Mouse (Mus musculus): Measurements from ENCODE around the gene 1700012B09Rik. TPM values are rescaled to one million over a fixed set of nuclear protein-coding genes. Genes with fewer than 3 reads are reported as not detected.

1700012B09Rik gene
- total and polyA plus RNA-seq, 2 experiments: not detected

- Histone ChIP-seq H3K4me3 (ENCODE audit: insufficient read depth, low read depth, low read length) (peak within 1 kb of the TSS; percentile 87), H3K36me3 (ENCODE audit: control insufficient read depth, insufficient read depth, low read length) (peaks cover 16% of the 10 kb centered on the region), H3K4me1 (ENCODE audit: control insufficient read depth, insufficient read depth, low read length) (peaks cover 2% of the 10 kb centered on the region; the same call in 1 of the 2 replicates), H3K27ac (replicated peaks; ENCODE audit: insufficient read depth, low read depth, low read length) (peak within 1 kb of the TSS; percentile 56), H3K27me3 (ENCODE audit: control insufficient read depth, insufficient read depth, low read length) (no peaks in the 10 kb centered on the region), H3K9ac (ENCODE audit: low read depth, low read length) (peak within 1 kb of the TSS; percentile 91), H3K79me2 (ENCODE audit: control insufficient read depth, insufficient read depth, low read length) (no peaks in the 10 kb centered on the region; the same call in 1 of the 2 replicates)
- TF ChIP-seq POLR2A (IDR thresholded peaks at IDR 0.05; ENCODE audit: extremely low read depth, insufficient read depth, low read length): 0 out of 2 replicates have a peak, but pooled peaks have one; percentile 39
- TF ChIP-seq CTCF (IDR thresholded peaks at IDR 0.05; ENCODE audit: low read depth, low read length): no peak
- DNase-seq (ENCODE audit: extremely low read depth, low read depth, low spot score): peak; percentile 91
- WGBS: under 1% methylated on average over 62 of the region's 62 CpGs
Measured at GRCm38 (mm10) chr9:14784039-14785002, 13.5 kb upstream of the 1700012B09Rik start, which contains the start of the genes Mre11a and Ankrd49. TSS of gene Mre11a (plus strand) at chr9:14784654. TSS of gene Ankrd49 (minus strand) at chr9:14784856.

DNA sequence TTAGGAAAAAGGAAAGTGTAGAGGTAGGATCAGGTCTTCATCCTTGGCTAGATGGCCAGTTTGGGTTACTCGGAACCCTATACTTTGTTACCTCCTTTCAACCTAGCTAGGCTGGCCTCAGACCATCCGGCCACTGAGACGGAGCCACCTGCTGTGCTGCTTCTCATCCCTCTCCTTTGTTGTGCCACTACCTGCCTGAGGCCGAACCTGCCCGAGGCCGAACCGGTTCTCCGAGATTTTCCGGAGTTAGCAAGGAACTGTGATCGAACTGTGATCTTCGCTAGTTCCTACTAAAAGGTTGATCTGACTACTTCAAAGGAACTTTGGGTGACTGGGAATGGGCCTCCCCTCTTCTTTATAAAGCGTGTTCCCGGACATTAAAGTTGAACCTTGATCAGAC, 7.5 kb upstream of the 1700012B09Rik start:
- H3K27ac ChIP-seq (replicated peaks; ENCODE audit: insufficient read depth, low read depth, low read length): no peak overlapping the region
- DNase-seq (ENCODE audit: extremely low read depth, low read depth, low spot score): no peak
- no peak for TF ChIP-seq CTCF (IDR thresholded peaks at IDR 0.05; ENCODE audit: low read depth, low read length)
- no peaks in the 10 kb centered on the region for H3K27me3 ChIP-seq (ENCODE audit: control insufficient read depth, insufficient read depth, low read length)
- H3K79me2 ChIP-seq (ENCODE audit: control insufficient read depth, insufficient read depth, low read length): no peaks in the 10 kb centered on the region
- WGBS: 61% methylated on average over 13 of the region's 13 CpGs
- no peaks in the 10 kb centered on the region for H3K4me1 ChIP-seq (ENCODE audit: control insufficient read depth, insufficient read depth, low read length)
- no peak overlapping the region for H3K4me3 ChIP-seq (ENCODE audit: insufficient read depth, low read depth, low read length)
- H3K9ac ChIP-seq (ENCODE audit: low read depth, low read length): no peak overlapping the region
- H3K36me3 ChIP-seq (ENCODE audit: control insufficient read depth, insufficient read depth, low read length): peaks cover 11% of the 10 kb centered on the region

GRCm38 (mm10) chr9:14773813-14774212, 3.0 kb upstream of the 1700012B09Rik start:
- no peak for TF ChIP-seq CTCF (IDR thresholded peaks at IDR 0.05; ENCODE audit: low read depth, low read length)
- TF ChIP-seq POLR2A (IDR thresholded peaks at IDR 0.05; ENCODE audit: extremely low read depth, insufficient read depth, low read length): no peak

GRCm38 (mm10) chr9:14772074-14772473, 1.2 kb upstream of the 1700012B09Rik start:
- Histone ChIP-seq H3K27me3 (ENCODE audit: control insufficient read depth, insufficient read depth, low read length) (peaks cover 2% of the 10 kb centered on the region; the same call in 1 of the 2 replicates), H3K27ac (replicated peaks; ENCODE audit: insufficient read depth, low read depth, low read length) (no peak overlapping the region), H3K4me3 (ENCODE audit: insufficient read depth, low read depth, low read length) (no peak overlapping the region), H3K4me1 (ENCODE audit: control insufficient read depth, insufficient read depth, low read length) (no peaks in the 10 kb centered on the region), H3K9ac (ENCODE audit: low read depth, low read length) (no peak overlapping the region), H3K36me3 (ENCODE audit: control insufficient read depth, insufficient read depth, low read length) (no peaks in the 10 kb centered on the region), H3K79me2 (ENCODE audit: control insufficient read depth, insufficient read depth, low read length) (no peaks in the 10 kb centered on the region)
- 91% methylated on average over 2 of the region's 2 CpGs for WGBS
- no peak for TF ChIP-seq CTCF (IDR thresholded peaks at IDR 0.05; ENCODE audit: low read depth, low read length)
- no peak for TF ChIP-seq POLR2A (IDR thresholded peaks at IDR 0.05; ENCODE audit: extremely low read depth, insufficient read depth, low read length)
- DNase-seq (ENCODE audit: extremely low read depth, low read depth, low spot score): no peak

More at GRCm38 (mm10) chr9:14773813-14774212, 3.0 kb upstream of the 1700012B09Rik start:
- no peak overlapping the region for H3K27ac ChIP-seq (replicated peaks; ENCODE audit: insufficient read depth, low read depth, low read length)
- DNase-seq (ENCODE audit: extremely low read depth, low read depth, low spot score): no peak
- H3K79me2 ChIP-seq (ENCODE audit: control insufficient read depth, insufficient read depth, low read length): no peaks in the 10 kb centered on the region
- WGBS: 36% methylated on average over 2 of the region's 2 CpGs
- H3K4me1 ChIP-seq (ENCODE audit: control insufficient read depth, insufficient read depth, low read length): no peaks in the 10 kb centered on the region
- peaks cover 2% of the 10 kb centered on the region; the same call in 1 of the 2 replicates for H3K27me3 ChIP-seq (ENCODE audit: control insufficient read depth, insufficient read depth, low read length)
- H3K4me3 ChIP-seq (ENCODE audit: insufficient read depth, low read depth, low read length): no peak overlapping the region
- no peaks in the 10 kb centered on the region for H3K36me3 ChIP-seq (ENCODE audit: control insufficient read depth, insufficient read depth, low read length)
- no peak overlapping the region for H3K9ac ChIP-seq (ENCODE audit: low read depth, low read length)

- Histone ChIP-seq H3K27me3 (ENCODE audit: control insufficient read depth, insufficient read depth, low read length) (peaks cover 2% of the 10 kb centered on the region; the same call in 1 of the 2 replicates), H3K4me1 (ENCODE audit: control insufficient read depth, insufficient read depth, low read length) (no peaks in the 10 kb centered on the region), H3K9ac (ENCODE audit: low read depth, low read length) (no peak overlapping the region), H3K36me3 (ENCODE audit: control insufficient read depth, insufficient read depth, low read length) (no peaks in the 10 kb centered on the region), H3K27ac (replicated peaks; ENCODE audit: insufficient read depth, low read depth, low read length) (no peak overlapping the region), H3K79me2 (ENCODE audit: control insufficient read depth, insufficient read depth, low read length) (no peaks in the 10 kb centered on the region), H3K4me3 (ENCODE audit: insufficient read depth, low read depth, low read length) (no peak overlapping the region)
- WGBS: 66% methylated on average over 5 of the region's 6 CpGs
- no peak for TF ChIP-seq POLR2A (IDR thresholded peaks at IDR 0.05; ENCODE audit: extremely low read depth, insufficient read depth, low read length)
- no peak for TF ChIP-seq CTCF (IDR thresholded peaks at IDR 0.05; ENCODE audit: low read depth, low read length)
- no peak for DNase-seq (ENCODE audit: extremely low read depth, low read depth, low spot score)
Measured at GRCm38 (mm10) chr9:14769811-14770210, 1.0 kb downstream of the 1700012B09Rik start.
